22 mouse cellular contexts compared by ENCODE assay signal in genomic region chr9:99878588-99878987, GRCm38 (mm10). TPM values are rescaled to one million over a fixed set of nuclear protein-coding genes. Genes with fewer than 3 reads are reported as not detected.
DNase-seq lines count a peak whose midpoint lies in the region; ATAC-seq lines count a peak whose summit lies in the region.
"Had no signal": no experiment of that assay in that cellular context is flagged by ENCODE, and none has a peak within 500 bp of the region (broad histone marks: within the 10 kb centered on the region; RNA-seq: fewer than 3 reads in every experiment).

No protein-coding gene starts in this region.

- no peak overlapping the region for H3K9ac ChIP-seq in heart, embryonic 11.5 days (ENCODE audit: low read depth, low read length)
- H3K9ac ChIP-seq in lung, embryonic 15.5 days, result no peak overlapping the region
- H3K9ac ChIP-seq in neural tube, embryonic 15.5 days (replicated peaks), result no peak overlapping the region
- H3K9ac ChIP-seq: embryonic facial prominence, embryonic 13.5 days; forebrain, embryonic 12.5 days; heart, embryonic 13.5 days; hindbrain, embryonic 14.5 days had no signal

- no peaks in the 10 kb centered on the region for H3K9me3 ChIP-seq in heart, embryonic 11.5 days (replicated peaks; ENCODE audit: control insufficient read depth, low read length)
- no peaks in the 10 kb centered on the region for H3K9me3 ChIP-seq in lung, embryonic 15.5 days
- H3K9me3 ChIP-seq in neural tube, embryonic 15.5 days (replicated peaks), result no peaks in the 10 kb centered on the region
- H3K9me3 ChIP-seq: embryonic facial prominence, embryonic 13.5 days; forebrain, embryonic 12.5 days; heart, embryonic 13.5 days had no signal

- peaks cover 75% of the 10 kb centered on the region for H3K27me3 ChIP-seq in heart, embryonic 11.5 days (ENCODE audit: control insufficient read depth, insufficient read depth, low read length)
- H3K27me3 ChIP-seq in lung, embryonic 15.5 days, result peaks cover 85% of the 10 kb centered on the region
- peaks cover 79% of the 10 kb centered on the region for H3K27me3 ChIP-seq in neural tube, embryonic 15.5 days (replicated peaks)
- H3K27me3 ChIP-seq: CH12.LX had no signal

- WGBS in heart, embryonic 11.5 days (ENCODE audit: insufficient replicate concordance), result 7% methylated on average over 5 of the region's 5 CpGs
- 7% methylated on average over 5 of the region's 5 CpGs for WGBS in lung, embryonic 15.5 days
- 7% methylated on average over 5 of the region's 5 CpGs for WGBS in neural tube, embryonic 15.5 days

- no peak overlapping the region for H3K27ac ChIP-seq in heart, embryonic 11.5 days (ENCODE audit: low read depth, low read length)
- no peak overlapping the region for H3K27ac ChIP-seq in lung, embryonic 15.5 days
- H3K27ac ChIP-seq in neural tube, embryonic 15.5 days (replicated peaks), result no peak overlapping the region
- H3K27ac ChIP-seq: embryonic facial prominence, embryonic 13.5 days; forebrain, embryonic 12.5 days; heart, embryonic 13.5 days; hindbrain, embryonic 14.5 days had no signal

- H3K4me2 ChIP-seq in heart, embryonic 11.5 days, result no peak overlapping the region
- H3K4me2 ChIP-seq in lung, embryonic 15.5 days, result no peak overlapping the region
- no peak overlapping the region for H3K4me2 ChIP-seq in neural tube, embryonic 15.5 days
- H3K4me2 ChIP-seq: forebrain, embryonic 12.5 days; heart, embryonic 13.5 days; hindbrain, embryonic 14.5 days had no signal

- no peak overlapping the region for H3K4me3 ChIP-seq in heart, embryonic 11.5 days (ENCODE audit: low read depth, low read length)
- H3K4me3 ChIP-seq in lung, embryonic 15.5 days, result no peak overlapping the region
- H3K4me3 ChIP-seq in neural tube, embryonic 15.5 days (replicated peaks), result no peak overlapping the region
- H3K4me3 ChIP-seq: embryonic facial prominence, embryonic 13.5 days; forebrain, embryonic 12.5 days; heart, embryonic 13.5 days had no signal

- peak; percentile 41 for DNase-seq in heart, adult 11 months
- DNase-seq in lung, postnatal 10 days, result no peak
- DNase-seq in neural tube, embryonic 10.5 days (ENCODE audit: extremely low spot score, low spot score), result peak; percentile 21
- DNase-seq: adrenal gland, postnatal 14 days; cerebellum, adult 11-12 months; cerebellum, adult 9-10 months; cerebellum, postnatal 25 days; gastrocnemius, postnatal 14 days; heart, postnatal 36 days had no signal

- no peak for ATAC-seq in heart, embryonic 11.5 days (replicated peaks; ENCODE audit: insufficient number of reproducible peaks, low FRiP score, low TSS enrichment)
- ATAC-seq in lung, embryonic 15.5 days (ENCODE audit: borderline replicate concordance, extremely low read depth, low FRiP score, low TSS enrichment), result peak; percentile 63; the same call in 1 of the 2 replicates
- no peak for ATAC-seq in neural tube, embryonic 15.5 days (ENCODE audit: low FRiP score)
- ATAC-seq: activated CD4-positive, CD25-positive, alpha-beta regulatory T cell, adult 4 months; forebrain, embryonic 16.5 days; Patski had no signal

- no peaks in the 10 kb centered on the region for H3K36me3 ChIP-seq in heart, embryonic 11.5 days (ENCODE audit: control insufficient read depth, insufficient read depth, low read length)
- H3K36me3 ChIP-seq in lung, embryonic 15.5 days, result no peaks in the 10 kb centered on the region
- no peaks in the 10 kb centered on the region for H3K36me3 ChIP-seq in neural tube, embryonic 15.5 days
- H3K36me3 ChIP-seq: embryonic facial prominence, embryonic 13.5 days; forebrain, embryonic 12.5 days; heart, embryonic 13.5 days had no signal

- H3K4me1 ChIP-seq in heart, embryonic 11.5 days (ENCODE audit: control insufficient read depth, insufficient read depth, low read length), result no peaks in the 10 kb centered on the region
- H3K4me1 ChIP-seq in lung, embryonic 15.5 days, result peaks cover 19% of the 10 kb centered on the region; the same call in 1 of the 2 replicates
- peaks cover 23% of the 10 kb centered on the region for H3K4me1 ChIP-seq in neural tube, embryonic 15.5 days

RNA-seq across cellular contexts. Expression of gene Sox14, which starts 2.6 kb away (rescaled TPM):
- polyA plus RNA-seq in heart, embryonic 11.5 days (2014; fragmentation: Nextera tagmentation; extraction: Ambion mirVana), result not detected in 2 replicates
- not detected in 2 replicates for polyA plus RNA-seq in lung, embryonic 15.5 days (2015; fragmentation: Nextera tagmentation; extraction: Ambion mirVana)
- 8.0 and 10.2 TPM in 2 replicates for polyA plus RNA-seq in neural tube, embryonic 15.5 days (2015; fragmentation: Nextera tagmentation; extraction: Ambion mirVana)
- polyA plus RNA-seq: activated CD4-positive, CD25-positive, alpha-beta regulatory T cell, adult 4 months; gonadal fat pad, adult 2 months; heart, embryonic 13.5 days; heart, postnatal 0 days; Patski had no signal
